Comparison of ENCODE assay signal across 8 mouse cellular contexts in genomic region chr8:69821971-69822385, GRCm38 (mm10). TPM values are rescaled to one million over a fixed set of nuclear protein-coding genes. Genes with fewer than 3 reads are reported as not detected.
DNase-seq lines count a peak whose midpoint lies in the region; ATAC-seq lines count a peak whose summit lies in the region.

No protein-coding gene starts in this region.

- WGBS in heart, embryonic 11.5 days (ENCODE audit: insufficient replicate concordance): 0% methylated on average over 15 of the region's 22 CpGs
- WGBS in stomach, embryonic 16.5 days: 3% methylated on average over 16 of the region's 22 CpGs

- peak overlapping the region; percentile 88 for H3K4me2 ChIP-seq in heart, embryonic 11.5 days
- H3K4me2 ChIP-seq in stomach, embryonic 16.5 days (ENCODE audit: low read depth, low read length): peak overlapping the region; percentile 86

- H3K9ac ChIP-seq in heart, embryonic 11.5 days (ENCODE audit: low read depth, low read length): peak overlapping the region; percentile 74
- peak overlapping the region; percentile 74 for H3K9ac ChIP-seq in stomach, embryonic 16.5 days (ENCODE audit: low read length)

- no peaks in the 10 kb centered on the region for H3K27me3 ChIP-seq in heart, embryonic 11.5 days (ENCODE audit: control insufficient read depth, insufficient read depth, low read length)
- H3K27me3 ChIP-seq in stomach, embryonic 16.5 days (ENCODE audit: control insufficient read depth, insufficient read depth, low read length): no peaks in the 10 kb centered on the region

- H3K36me3 ChIP-seq in heart, embryonic 11.5 days (ENCODE audit: control insufficient read depth, insufficient read depth, low read length): 0 out of 2 replicates have a peak, but pooled peaks cover 4% of the 10 kb centered on the region
- no peaks in the 10 kb centered on the region for H3K36me3 ChIP-seq in stomach, embryonic 16.5 days (ENCODE audit: control insufficient read depth, insufficient read depth, low read length)

- no peaks in the 10 kb centered on the region for H3K9me3 ChIP-seq in heart, embryonic 11.5 days (replicated peaks; ENCODE audit: control insufficient read depth, low read length)
- no peaks in the 10 kb centered on the region for H3K9me3 ChIP-seq in stomach, embryonic 16.5 days (replicated peaks; ENCODE audit: control insufficient read depth, low read length)

- peak overlapping the region; percentile 51 for H3K4me3 ChIP-seq in heart, embryonic 11.5 days (ENCODE audit: low read depth, low read length)
- peak overlapping the region; percentile 66 for H3K4me3 ChIP-seq in stomach, embryonic 16.5 days (replicated peaks; ENCODE audit: low read length)

- no peak overlapping the region for H3K27ac ChIP-seq in heart, embryonic 11.5 days (ENCODE audit: low read depth, low read length)
- no peak overlapping the region for H3K27ac ChIP-seq in stomach, embryonic 16.5 days (ENCODE audit: low read length)

- ATAC-seq in heart, embryonic 11.5 days (replicated peaks; ENCODE audit: insufficient number of reproducible peaks, low FRiP score, low TSS enrichment): 0 out of 2 replicates have a peak, but pooled peaks have one; percentile 12
- ATAC-seq in stomach, embryonic 16.5 days (ENCODE audit: insufficient read depth, low FRiP score): peak; percentile 61

- intact Hi-C loops in heart, postnatal 36 days (cut with DNase I): no loop called here

- DNase-seq in heart, postnatal 36 days: no peak
- peak; percentile 84 for DNase-seq in Muller cell, postnatal 12 days (ENCODE audit: inconsistent ontology term)
- DNase-seq in fibroblast of lung, adult 2 months (ENCODE audit: low read depth): peak; percentile 33
- peak; percentile 39 for DNase-seq in kidney, adult 18-20 months
- peak; percentile 42 for DNase-seq in lung, postnatal 10 days
- no peak for DNase-seq in left cerebral cortex, adult 18-20 months (ENCODE audit: low spot score in 2 of 2)

- H3K4me1 ChIP-seq in heart, embryonic 11.5 days (ENCODE audit: control insufficient read depth, insufficient read depth, low read length): peaks cover 7% of the 10 kb centered on the region; the same call in 1 of the 2 replicates
- H3K4me1 ChIP-seq in stomach, embryonic 16.5 days (ENCODE audit: control insufficient read depth, insufficient read depth, low read length): peaks cover 10% of the 10 kb centered on the region; the same call in 1 of the 2 replicates

RNA-seq across cellular contexts. Expression of gene Lpar2, which starts 0.3 kb away (rescaled TPM):
- 0.54 and 0.57 TPM in 2 replicates for polyA plus RNA-seq in heart, embryonic 11.5 days (2014; fragmentation: Nextera tagmentation; extraction: Ambion mirVana)
- under 1 TPM; 0.16 to 0.42 TPM for total RNA-seq in heart, postnatal 36 days (2021)
- 0.22 and 0.35 TPM in 2 replicates for polyA plus RNA-seq in stomach, embryonic 16.5 days (2015; fragmentation: Nextera tagmentation; extraction: Ambion mirVana)
- total RNA-seq in left cerebral cortex, adult 18-20 months (2021): under 1 TPM; 0.59 to 0.60 TPM

RNA-seq across cellular contexts. Expression of gene Pbx4, which starts 10.3 kb away (rescaled TPM):
- 4.0 and 6.0 TPM in 2 replicates for polyA plus RNA-seq in heart, embryonic 11.5 days (2014; fragmentation: Nextera tagmentation; extraction: Ambion mirVana)
- not detected for total RNA-seq in heart, postnatal 36 days (2021)
- polyA plus RNA-seq in stomach, embryonic 16.5 days (2015; fragmentation: Nextera tagmentation; extraction: Ambion mirVana): 3.1 and 4.6 TPM in 2 replicates
- 10 to 100 TPM; 14.1 to 17.8 TPM for total RNA-seq in left cerebral cortex, adult 18-20 months (2021)

RNA-seq across cellular contexts. Expression of gene Gmip, which starts 13.5 kb away (rescaled TPM):
- 5.2 and 7.8 TPM in 2 replicates for polyA plus RNA-seq in heart, embryonic 11.5 days (2014; fragmentation: Nextera tagmentation; extraction: Ambion mirVana)
- total RNA-seq in heart, postnatal 36 days (2021): 1 to 10 TPM; 5.4 to 5.6 TPM
- polyA plus RNA-seq in stomach, embryonic 16.5 days (2015; fragmentation: Nextera tagmentation; extraction: Ambion mirVana): 10.0 and 11.0 TPM in 2 replicates
- 10 to 100 TPM in 1 of 2 experiments, 1 to 10 TPM in 1; 9.0 to 12.8 TPM for total RNA-seq in left cerebral cortex, adult 18-20 months (2021)

RNA-seq across cellular contexts. Expression of gene Zfp866, which starts 31.0 kb away (rescaled TPM):
- polyA plus RNA-seq in heart, embryonic 11.5 days (2014; fragmentation: Nextera tagmentation; extraction: Ambion mirVana): 19.1 and 20.0 TPM in 2 replicates
- 10 to 100 TPM; 14.4 to 16.2 TPM for total RNA-seq in heart, postnatal 36 days (2021)
- polyA plus RNA-seq in stomach, embryonic 16.5 days (2015; fragmentation: Nextera tagmentation; extraction: Ambion mirVana): 24.1 and 25.8 TPM in 2 replicates
- 10 to 100 TPM; 26.6 to 27.8 TPM for total RNA-seq in left cerebral cortex, adult 18-20 months (2021)

RNA-seq across cellular contexts. Expression of gene Atp13a1, which starts 31.0 kb away (rescaled TPM):
- polyA plus RNA-seq in heart, embryonic 11.5 days (2014; fragmentation: Nextera tagmentation; extraction: Ambion mirVana): 25.6 and 30.9 TPM in 2 replicates
- 10 to 100 TPM; 14.1 to 14.4 TPM for total RNA-seq in heart, postnatal 36 days (2021)
- polyA plus RNA-seq in stomach, embryonic 16.5 days (2015; fragmentation: Nextera tagmentation; extraction: Ambion mirVana): 45.6 and 46.6 TPM in 2 replicates
- 10 to 100 TPM; 36.2 to 36.4 TPM for total RNA-seq in left cerebral cortex, adult 18-20 months (2021)

Comparison
In these comparisons a context has a peak if more than half of its experiments do, and no peak if none do; other contexts are left out.
1. DNase-seq: peak in Muller cell, postnatal 12 days (single experiment), fibroblast of lung, adult 2 months (single experiment), kidney, adult 18-20 months (single experiment) and lung, postnatal 10 days (single experiment); none in heart, postnatal 36 days (0 of 2) and left cerebral cortex, adult 18-20 months (0 of 2).
2. RNA of gene Pbx4, which starts 10.3 kb away (total RNA-seq): 14.1 to 17.8 TPM in left cerebral cortex, adult 18-20 months; not detected in heart, postnatal 36 days; every median in the first group is over 10 times any median in the second.